Mouse (Mus musculus): ENCODE results near the gene Ago3. TPM values are rescaled to one million over a fixed set of nuclear protein-coding genes. Genes with fewer than 3 reads are reported as not detected.

The Ago3 gene
- polyA plus RNA-seq, 1 experiment from 2014 or later, result 15.6 TPM

DNA sequence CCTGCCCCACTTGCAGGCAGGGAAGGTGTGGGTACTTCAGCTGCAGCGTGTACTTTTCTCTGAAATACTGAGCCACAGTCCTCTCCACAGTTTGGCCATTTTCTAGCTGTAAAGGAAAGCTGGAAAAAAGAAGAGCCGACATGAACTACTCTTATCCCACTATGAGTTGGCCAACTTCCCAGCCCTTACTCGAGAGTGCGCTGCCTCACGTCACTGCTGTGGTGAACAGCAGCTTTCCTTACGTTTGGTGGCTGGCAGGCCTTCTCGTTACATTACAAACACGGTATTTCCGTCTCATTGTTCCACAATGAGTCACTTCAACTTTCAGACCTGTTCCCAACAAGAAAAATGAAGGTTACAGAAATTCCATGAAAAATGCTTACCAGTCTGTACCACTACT is 57.9 kb downstream of the Ago3 start:
- H3K4me1 ChIP-seq, result no peaks in the 10 kb centered on the region
- DNase-seq (ENCODE audit: low spot score), result no peak
- 89% methylated on average over 9 of the region's 9 CpGs for WGBS

DNA sequence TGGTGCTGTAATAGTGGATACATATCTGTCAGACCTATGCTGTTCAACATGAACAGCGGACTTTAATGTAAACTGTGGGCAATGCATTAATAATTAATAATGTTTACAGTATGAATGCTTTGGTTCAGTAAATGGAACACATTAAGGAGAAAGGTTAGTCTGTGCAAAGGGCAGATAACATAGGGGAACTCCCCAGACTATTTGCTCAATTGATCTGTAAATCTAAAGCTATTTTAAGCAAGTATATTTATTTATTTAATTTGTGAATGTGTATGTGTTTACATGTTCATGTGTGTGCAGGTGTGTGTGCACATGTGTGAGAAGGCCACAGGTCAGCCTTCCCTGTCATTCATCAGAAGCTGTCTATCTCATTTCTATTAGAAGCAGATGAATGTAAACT is 69.3 kb downstream of the Ago3 start:
- WGBS, result 96% methylated on average over 1 of the region's 1 CpGs
- peaks cover 72% of the 10 kb centered on the region for H3K36me3 ChIP-seq (replicated peaks)
- no peak for DNase-seq (ENCODE audit: low spot score)
- no peak overlapping the region for H3K27ac ChIP-seq (replicated peaks)
- H3K27me3 ChIP-seq (replicated peaks; ENCODE audit: low read depth, poor library complexity, severe bottlenecking), result no peaks in the 10 kb centered on the region
- no peaks in the 10 kb centered on the region for H3K4me1 ChIP-seq
- no peaks in the 10 kb centered on the region for H3K9me3 ChIP-seq
- no peak overlapping the region for H3K4me3 ChIP-seq

More for the DNA sequence above, 57.9 kb downstream of the Ago3 start:
- H3K27ac ChIP-seq (replicated peaks), result no peak overlapping the region
- H3K9me3 ChIP-seq, result no peaks in the 10 kb centered on the region
- no peak overlapping the region for H3K4me3 ChIP-seq
- H3K36me3 ChIP-seq (replicated peaks), result peaks cover 35% of the 10 kb centered on the region
- H3K27me3 ChIP-seq (replicated peaks; ENCODE audit: low read depth, poor library complexity, severe bottlenecking), result no peaks in the 10 kb centered on the region

GRCm38 (mm10) chr4:126343451-126343850 is 85.9 kb downstream of the Ago3 start:
- H3K9me3 ChIP-seq, result no peaks in the 10 kb centered on the region
- H3K36me3 ChIP-seq (replicated peaks), result peaks cover 30% of the 10 kb centered on the region
- 77% methylated on average over 4 of the region's 4 CpGs for WGBS
- H3K4me1 ChIP-seq, result no peaks in the 10 kb centered on the region
- no peak for DNase-seq (ENCODE audit: low spot score)
- no peak overlapping the region for H3K4me3 ChIP-seq
- no peaks in the 10 kb centered on the region for H3K27me3 ChIP-seq (replicated peaks; ENCODE audit: low read depth, poor library complexity, severe bottlenecking)
- H3K27ac ChIP-seq (replicated peaks), result no peak overlapping the region

DNA sequence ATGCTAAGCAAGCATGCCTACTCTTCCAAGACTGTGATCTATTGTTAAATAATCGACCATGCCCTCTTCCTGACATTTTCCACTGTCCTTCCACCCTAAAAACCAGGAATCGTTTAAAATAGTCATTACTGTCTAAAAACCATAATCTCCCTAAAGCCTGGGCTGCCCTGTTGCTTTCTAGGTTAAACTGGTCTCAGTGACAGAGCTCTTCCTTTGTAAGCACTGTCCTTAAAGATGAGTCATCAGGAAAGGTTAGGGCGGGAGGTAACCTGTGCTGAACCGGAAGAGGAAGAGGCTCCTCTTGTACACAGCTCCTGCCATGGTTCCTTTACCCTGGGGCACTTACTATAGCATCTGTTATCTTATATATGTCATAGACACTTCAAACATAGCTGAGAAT is 89.9 kb downstream of the Ago3 start:
- Histone ChIP-seq H3K9me3 (no peaks in the 10 kb centered on the region), H3K36me3 (replicated peaks) (peaks cover 6% of the 10 kb centered on the region; the same call in 1 of the 2 replicates), H3K27me3 (replicated peaks; ENCODE audit: low read depth, poor library complexity, severe bottlenecking) (no peaks in the 10 kb centered on the region), H3K27ac (replicated peaks) (no peak overlapping the region), H3K4me1 (no peaks in the 10 kb centered on the region), H3K4me3 (no peak overlapping the region)
- 54% methylated on average over 4 of the region's 4 CpGs for WGBS
- no peak for DNase-seq (ENCODE audit: low spot score)

DNA sequence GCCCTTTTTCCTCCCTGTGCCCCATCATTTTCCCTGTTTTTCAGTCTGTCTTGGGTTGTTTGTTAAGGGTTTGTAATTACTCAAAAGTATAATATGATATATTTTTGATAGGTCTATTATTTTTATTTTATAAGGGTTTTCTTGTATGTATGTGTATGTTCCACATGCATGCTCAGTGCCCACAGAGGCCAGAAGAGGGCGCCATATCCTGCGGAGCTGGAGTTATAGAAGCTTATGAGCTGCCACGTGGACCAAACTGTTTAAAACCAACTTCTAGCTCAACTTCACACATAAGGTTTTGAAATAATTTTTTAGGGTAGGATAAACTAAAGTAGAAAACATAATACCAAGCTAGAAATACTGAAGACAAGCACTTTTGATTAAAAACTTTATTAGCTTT is 97.0 kb downstream of the Ago3 start:
- Histone ChIP-seq H3K4me1 (no peaks in the 10 kb centered on the region), H3K4me3 (no peak overlapping the region), H3K9me3 (no peaks in the 10 kb centered on the region), H3K36me3 (replicated peaks) (no peaks in the 10 kb centered on the region), H3K27me3 (replicated peaks; ENCODE audit: low read depth, poor library complexity, severe bottlenecking) (no peaks in the 10 kb centered on the region), H3K27ac (replicated peaks) (no peak overlapping the region)
- WGBS, result 38% methylated on average over 3 of the region's 3 CpGs
- DNase-seq (ENCODE audit: low spot score), result no peak

DNA sequence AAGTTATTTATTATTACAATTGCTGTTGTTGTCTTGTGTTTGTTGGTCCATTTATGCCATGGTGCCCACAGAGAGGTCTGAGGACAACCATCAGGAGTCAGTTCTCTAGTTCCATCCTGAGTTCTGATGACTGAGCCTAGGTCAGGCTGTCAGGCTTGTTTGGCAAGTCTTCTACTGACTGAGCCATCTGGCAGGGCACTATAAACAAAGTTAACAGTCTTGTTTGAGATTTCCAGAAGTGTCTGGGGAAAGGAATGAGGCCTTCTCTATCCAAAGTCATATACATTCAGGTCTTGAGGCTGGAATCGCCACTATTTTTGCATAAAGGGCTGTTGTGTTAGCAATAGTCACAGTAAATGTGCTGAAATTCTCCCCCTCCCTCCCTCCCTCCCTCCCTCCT is 97.6 kb downstream of the Ago3 start:
- Histone ChIP-seq H3K9me3 (no peaks in the 10 kb centered on the region), H3K27me3 (replicated peaks; ENCODE audit: low read depth, poor library complexity, severe bottlenecking) (no peaks in the 10 kb centered on the region), H3K36me3 (replicated peaks) (no peaks in the 10 kb centered on the region), H3K4me3 (no peak overlapping the region), H3K27ac (replicated peaks) (no peak overlapping the region), H3K4me1 (no peaks in the 10 kb centered on the region)
- 67% methylated on average over 1 of the region's 1 CpGs for WGBS
- DNase-seq (ENCODE audit: low spot score), result no peak

DNA sequence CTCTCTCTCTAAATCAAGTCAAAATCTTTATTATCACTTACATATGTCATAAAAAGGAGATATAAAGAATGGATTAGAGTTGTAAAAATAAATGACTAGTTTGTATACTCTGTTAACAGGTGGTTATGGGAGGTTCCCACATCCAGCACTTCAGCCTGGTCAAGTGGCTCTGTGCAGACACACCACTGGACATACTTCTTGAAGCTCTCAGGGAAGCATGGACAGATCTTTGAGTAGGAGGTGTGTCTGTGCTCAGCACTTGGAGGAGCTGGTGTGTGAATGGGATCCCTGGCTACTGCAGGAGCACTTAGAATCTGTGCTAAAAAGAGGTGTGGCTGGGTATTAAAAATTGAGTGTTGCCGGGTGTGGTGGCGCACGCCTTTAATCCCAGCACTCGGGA is 99.1 kb downstream of the Ago3 start:
- no peak overlapping the region for H3K4me3 ChIP-seq
- peaks cover 11% of the 10 kb centered on the region for H3K27me3 ChIP-seq (replicated peaks; ENCODE audit: low read depth, poor library complexity, severe bottlenecking)
- 96% methylated on average over 4 of the region's 4 CpGs for WGBS
- no peak for DNase-seq (ENCODE audit: low spot score)
- H3K4me1 ChIP-seq, result peaks cover 4% of the 10 kb centered on the region
- no peak overlapping the region for H3K27ac ChIP-seq (replicated peaks)
- no peaks in the 10 kb centered on the region for H3K9me3 ChIP-seq
- H3K36me3 ChIP-seq (replicated peaks), result no peaks in the 10 kb centered on the region

GRCm38 (mm10) chr4:126326036-126326435 is 103.3 kb downstream of the Ago3 start:
- Histone ChIP-seq H3K27ac (replicated peaks) (no peak overlapping the region), H3K4me1 (peaks cover 20% of the 10 kb centered on the region), H3K4me3 (no peak overlapping the region), H3K36me3 (replicated peaks) (no peaks in the 10 kb centered on the region), H3K27me3 (replicated peaks; ENCODE audit: low read depth, poor library complexity, severe bottlenecking) (peaks cover 43% of the 10 kb centered on the region), H3K9me3 (no peaks in the 10 kb centered on the region)
- WGBS, result 21% methylated on average over 6 of the region's 6 CpGs
- DNase-seq (ENCODE audit: low spot score), result no peak

DNA sequence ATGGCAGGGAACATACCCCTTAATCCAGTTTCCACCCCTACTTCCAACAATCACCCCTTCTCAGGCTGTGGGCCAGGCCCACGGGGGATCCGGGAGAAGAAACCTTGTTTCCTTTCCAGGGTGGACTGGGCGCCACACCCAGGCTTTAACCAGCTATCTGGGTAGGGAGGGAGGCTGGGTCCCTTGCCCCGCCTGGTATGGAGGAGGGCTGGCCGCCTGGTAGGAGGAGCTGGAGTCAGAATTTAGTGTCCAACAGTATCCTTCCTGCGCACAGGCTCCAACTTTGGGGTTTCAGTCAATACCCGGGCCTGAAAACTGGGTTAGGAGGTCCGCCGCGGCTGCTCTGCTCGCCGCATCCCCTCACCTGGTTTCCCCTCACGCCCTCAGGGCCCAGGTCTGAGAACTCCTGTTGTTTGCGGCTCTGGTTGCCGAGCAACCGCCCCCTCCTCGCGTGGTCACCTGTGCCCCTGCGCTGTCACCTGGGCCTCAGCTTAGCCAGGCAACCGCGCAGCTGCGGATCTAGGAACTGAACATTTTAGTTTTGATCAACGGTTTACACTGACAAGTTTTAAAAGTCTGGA is 104.0 kb downstream of the Ago3 start, which contains the start of gene Tekt2:
Tekt2 (minus strand) TSS at position 408 of the 581 bp plus-strand sequence.
- Histone ChIP-seq H3K27me3 (replicated peaks; ENCODE audit: low read depth, poor library complexity, severe bottlenecking) (peaks cover 43% of the 10 kb centered on the region), H3K27ac (replicated peaks) (no peak within 1 kb of the TSS), H3K36me3 (replicated peaks) (no peaks in the 10 kb centered on the region), H3K9me3 (no peaks in the 10 kb centered on the region), H3K4me3 (peak within 1 kb of the TSS; percentile 35), H3K4me1 (peaks cover 26% of the 10 kb centered on the region)
- peak; percentile 61 for DNase-seq (ENCODE audit: low spot score)
- 7% methylated on average over 23 of the region's 23 CpGs for WGBS

DNA sequence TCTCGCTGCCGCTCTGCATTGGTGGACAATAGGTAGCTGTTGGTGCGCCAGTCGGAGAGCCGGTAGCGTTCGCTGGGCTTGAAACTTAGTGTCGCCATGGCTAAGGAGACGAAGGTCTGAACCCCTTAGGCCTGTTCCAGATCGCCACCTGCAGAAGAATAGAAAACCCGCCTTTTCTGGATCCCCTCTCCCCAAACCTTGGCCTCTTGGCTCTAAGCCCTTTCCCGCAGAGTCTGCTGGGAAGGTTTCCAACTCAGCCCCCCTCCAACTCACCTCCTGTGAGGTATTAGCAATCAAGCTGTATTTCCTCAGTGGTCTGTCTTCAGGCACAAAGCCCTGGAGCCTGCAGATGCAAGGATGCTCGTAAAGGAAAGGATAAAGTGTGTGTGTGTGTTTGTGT is 104.5 kb downstream of the Ago3 start:
- DNase-seq (ENCODE audit: low spot score), result peak; percentile 20
- no peaks in the 10 kb centered on the region for H3K9me3 ChIP-seq
- peaks cover 31% of the 10 kb centered on the region for H3K4me1 ChIP-seq
- 23% methylated on average over 13 of the region's 13 CpGs for WGBS
- no peak overlapping the region for H3K27ac ChIP-seq (replicated peaks)
- H3K36me3 ChIP-seq (replicated peaks), result peaks cover 1% of the 10 kb centered on the region
- peaks cover 43% of the 10 kb centered on the region for H3K27me3 ChIP-seq (replicated peaks; ENCODE audit: low read depth, poor library complexity, severe bottlenecking)
- peak overlapping the region; percentile 21; the same call in 1 of the 2 replicates for H3K4me3 ChIP-seq

DNA sequence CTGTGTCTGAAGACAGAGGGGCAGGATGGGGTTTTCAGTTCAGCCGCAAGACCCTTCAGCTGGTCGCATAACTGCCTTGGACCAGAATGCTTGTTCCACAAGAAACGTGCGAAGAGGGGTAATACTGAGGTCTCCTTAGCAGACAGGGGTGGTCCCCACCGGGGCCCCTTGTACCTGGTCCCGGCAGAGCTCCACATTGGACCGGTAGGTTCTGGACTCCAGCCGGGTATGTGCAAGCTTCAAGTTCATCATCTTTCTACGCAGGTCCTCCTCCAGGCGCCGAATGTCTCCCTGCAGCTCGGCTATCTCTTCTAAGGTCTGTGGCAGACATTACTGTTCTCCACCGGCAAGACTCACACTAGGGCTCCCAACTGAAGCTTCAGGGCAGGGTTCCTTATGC is 106.7 kb downstream of the Ago3 start:
- Histone ChIP-seq H3K4me1 (peaks cover 35% of the 10 kb centered on the region), H3K27ac (replicated peaks) (no peak overlapping the region), H3K36me3 (replicated peaks) (peaks cover 24% of the 10 kb centered on the region), H3K4me3 (no peak overlapping the region), H3K27me3 (replicated peaks; ENCODE audit: low read depth, poor library complexity, severe bottlenecking) (peaks cover 43% of the 10 kb centered on the region), H3K9me3 (no peaks in the 10 kb centered on the region)
- no peak for DNase-seq (ENCODE audit: low spot score)
- WGBS, result 95% methylated on average over 13 of the region's 13 CpGs

- peaks cover 30% of the 10 kb centered on the region for H3K36me3 ChIP-seq (replicated peaks)
- no peaks in the 10 kb centered on the region for H3K9me3 ChIP-seq
- peak overlapping the region; percentile 86 for H3K4me3 ChIP-seq
- H3K4me1 ChIP-seq, result peaks cover 35% of the 10 kb centered on the region
- DNase-seq (ENCODE audit: low spot score), result no peak
- H3K27ac ChIP-seq (replicated peaks), result peak overlapping the region; percentile 93
- 51% methylated on average over 28 of the region's 28 CpGs for WGBS
- H3K27me3 ChIP-seq (replicated peaks; ENCODE audit: low read depth, poor library complexity, severe bottlenecking), result peaks cover 43% of the 10 kb centered on the region
Measured at GRCm38 (mm10) chr4:126321854-126322511, 107.4 kb downstream of the Ago3 start.

DNA sequence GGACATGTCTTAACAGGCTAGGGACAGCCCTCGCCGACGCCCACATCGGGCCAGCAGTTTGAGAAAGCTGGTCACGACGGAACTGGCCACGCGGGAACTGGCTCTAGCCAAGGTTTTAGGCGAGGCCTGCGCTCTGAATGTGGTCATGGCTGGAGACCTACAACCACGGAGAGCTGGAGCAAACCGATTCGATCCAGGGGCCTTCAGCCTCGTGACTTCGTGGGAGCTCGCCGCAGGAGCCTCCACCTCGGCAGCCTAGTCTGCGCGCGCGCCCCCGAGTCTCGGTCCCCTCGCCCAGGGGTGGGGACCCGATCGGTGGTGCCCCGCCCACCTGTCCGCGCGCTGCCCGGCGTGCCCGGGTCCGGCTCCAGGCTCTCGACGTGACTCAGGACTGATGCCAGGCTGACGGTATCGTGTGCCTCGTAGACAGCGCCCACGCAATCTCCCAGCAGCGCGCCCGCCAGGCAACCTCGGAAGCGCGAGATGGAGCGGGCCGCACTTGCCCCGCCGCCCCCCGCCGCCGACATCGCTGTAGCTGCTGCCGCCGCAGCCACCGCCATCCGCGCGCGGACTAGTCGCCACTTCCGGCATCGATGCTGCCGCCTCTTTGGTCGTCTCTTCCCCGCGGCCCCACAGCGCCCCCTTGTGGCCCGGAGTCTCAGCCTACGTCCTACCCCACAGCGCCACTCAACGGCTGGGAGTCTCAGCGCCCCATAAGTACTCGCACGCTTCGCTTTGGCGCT is 108.1 kb downstream of the Ago3 start, which contains the start of gene Adprhl2:
Adprhl2 (minus strand) TSS at position 593 of the 743 bp plus-strand sequence.
- Histone ChIP-seq H3K4me3 (peak within 1 kb of the TSS; percentile 86), H3K36me3 (replicated peaks) (peaks cover 37% of the 10 kb centered on the region), H3K9me3 (no peaks in the 10 kb centered on the region), H3K27ac (replicated peaks) (peak within 1 kb of the TSS; percentile 93), H3K27me3 (replicated peaks; ENCODE audit: low read depth, poor library complexity, severe bottlenecking) (peaks cover 41% of the 10 kb centered on the region), H3K4me1 (peaks cover 35% of the 10 kb centered on the region)
- WGBS, result under 1% methylated on average over 80 of the region's 80 CpGs
- DNase-seq (ENCODE audit: low spot score), result peak; percentile 99

Data from embryonic facial prominence, embryonic 10.5 days (tissue).